Mouse (Mus musculus): ENCODE data around the gene Katnal1. TPM values are rescaled to one million over a fixed set of nuclear protein-coding genes. Genes with fewer than 3 reads are reported as not detected.

The Katnal1 gene
- polyA plus RNA-seq, 1 experiment: 1.2 TPM

- Histone ChIP-seq H3K27me3 (ENCODE audit: control insufficient read depth) (no peaks in the 10 kb centered on the region), H3K4me3 (replicated peaks) (no peak overlapping the region), H3K4me1 (ENCODE audit: control insufficient read depth) (peaks cover 74% of the 10 kb centered on the region), H3K9me3 (ENCODE audit: control insufficient read depth, low read length) (peaks cover 3% of the 10 kb centered on the region), H3K36me3 (ENCODE audit: control insufficient read depth) (peaks cover 92% of the 10 kb centered on the region)
- TF ChIP-seq TAL1 (IDR thresholded peaks at IDR 0.05; ENCODE audit: low read length) (no peak), GATA1 (IDR thresholded peaks at IDR 0.05; ENCODE audit: low read length) (no peak)
These were observed 20.7 kb downstream of the Katnal1 start for GRCm38 (mm10) chr5:148908191-148909056.

DNA sequence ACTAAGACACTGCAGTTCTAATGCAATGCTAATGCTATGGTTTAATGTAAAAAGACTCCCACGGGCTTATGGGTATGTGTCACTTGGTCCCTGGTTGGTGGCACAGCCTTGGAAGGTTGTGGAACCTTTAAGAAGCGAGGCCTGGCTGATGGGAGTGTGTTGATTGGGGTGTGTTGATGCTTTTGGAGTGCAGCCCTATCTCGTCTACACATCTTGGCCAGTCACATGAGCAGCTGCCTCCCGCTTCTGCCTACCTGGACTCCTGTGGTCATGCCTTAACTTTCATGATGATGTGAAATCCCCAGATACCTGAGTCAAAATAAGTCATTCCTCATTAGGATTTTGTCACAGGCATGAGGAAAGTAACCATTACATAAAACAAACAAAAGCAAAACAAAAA, 22.8 kb downstream of the Katnal1 start:
- Histone ChIP-seq H3K27me3 (ENCODE audit: control insufficient read depth) (no peaks in the 10 kb centered on the region), H3K9me3 (ENCODE audit: control insufficient read depth, low read length) (no peaks in the 10 kb centered on the region), H3K4me3 (replicated peaks) (no peak overlapping the region), H3K36me3 (ENCODE audit: control insufficient read depth) (peaks cover 90% of the 10 kb centered on the region), H3K4me1 (ENCODE audit: control insufficient read depth) (peaks cover 64% of the 10 kb centered on the region)
- TF ChIP-seq GATA1 (IDR thresholded peaks at IDR 0.05; ENCODE audit: low read length) (no peak; the same call in 1 of the 2 replicates), TAL1 (IDR thresholded peaks at IDR 0.05; ENCODE audit: low read length) (no peak)

- no peak for TF ChIP-seq GATA1 (IDR thresholded peaks at IDR 0.05; ENCODE audit: low read length)
- no peak for TF ChIP-seq TAL1 (IDR thresholded peaks at IDR 0.05; ENCODE audit: low read length)
- H3K9me3 ChIP-seq (ENCODE audit: control insufficient read depth, low read length): no peaks in the 10 kb centered on the region
- no peaks in the 10 kb centered on the region for H3K27me3 ChIP-seq (ENCODE audit: control insufficient read depth)
- H3K4me3 ChIP-seq (replicated peaks): no peak overlapping the region
- peaks cover 60% of the 10 kb centered on the region for H3K4me1 ChIP-seq (ENCODE audit: control insufficient read depth)
- peaks cover 88% of the 10 kb centered on the region for H3K36me3 ChIP-seq (ENCODE audit: control insufficient read depth)
These were observed 24.3 kb downstream of the Katnal1 start for GRCm38 (mm10) chr5:148904846-148905245.

DNA sequence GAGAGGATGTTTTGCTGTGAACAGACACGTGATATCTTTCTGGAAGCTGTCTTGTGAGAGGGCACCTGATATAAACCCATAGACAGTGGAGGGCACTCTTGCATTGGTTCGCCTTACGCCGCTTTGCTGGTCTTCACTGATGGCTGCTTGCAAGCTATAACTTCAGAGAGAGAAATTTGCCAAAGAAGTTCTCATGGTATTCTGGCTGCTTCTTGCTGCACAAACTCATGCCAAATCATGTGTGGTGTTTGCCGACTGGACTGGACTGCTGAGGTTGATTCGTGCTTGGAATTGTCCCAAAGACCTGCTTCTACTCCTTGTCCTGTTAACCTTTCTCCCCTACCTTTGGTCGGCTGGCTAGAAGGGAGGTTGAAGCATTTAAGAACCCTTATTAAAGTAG, 29.8 kb downstream of the Katnal1 start:
- H3K36me3 ChIP-seq (ENCODE audit: control insufficient read depth): peaks cover 76% of the 10 kb centered on the region
- peaks cover 67% of the 10 kb centered on the region for H3K4me1 ChIP-seq (ENCODE audit: control insufficient read depth)
- no peak overlapping the region for H3K4me3 ChIP-seq (replicated peaks)
- TF ChIP-seq TAL1 (IDR thresholded peaks at IDR 0.05; ENCODE audit: low read length) (no peak), GATA1 (IDR thresholded peaks at IDR 0.05; ENCODE audit: low read length) (no peak)
- no peaks in the 10 kb centered on the region for H3K27me3 ChIP-seq (ENCODE audit: control insufficient read depth)
- no peaks in the 10 kb centered on the region for H3K9me3 ChIP-seq (ENCODE audit: control insufficient read depth, low read length)

DNA sequence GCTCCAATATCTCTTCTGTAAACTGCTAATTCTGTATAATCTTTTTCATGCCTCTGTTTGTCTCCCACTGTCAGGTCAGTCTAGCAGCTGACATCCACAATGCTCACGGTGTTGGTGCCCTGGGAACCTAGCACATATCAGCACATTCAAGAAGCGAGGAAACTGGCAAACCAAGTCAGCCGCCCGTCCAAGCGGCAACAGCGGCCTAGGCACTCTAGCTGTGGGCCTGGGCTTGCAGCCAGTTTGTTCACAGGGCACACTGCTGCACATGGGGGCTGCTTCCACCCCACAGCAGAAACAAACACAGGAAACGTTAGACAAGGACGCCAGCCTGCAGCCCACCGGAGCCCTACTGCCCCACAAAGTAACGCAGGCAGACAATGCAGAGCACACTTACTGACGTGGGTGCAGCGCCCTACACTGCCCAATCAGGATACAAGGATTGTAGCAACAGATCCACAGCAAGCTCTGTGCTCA, 31.1 kb downstream of the Katnal1 start:
- TF ChIP-seq GATA1 (IDR thresholded peaks at IDR 0.05; ENCODE audit: low read length) (no peak), TAL1 (IDR thresholded peaks at IDR 0.05; ENCODE audit: low read length) (no peak)
- Histone ChIP-seq H3K27me3 (ENCODE audit: control insufficient read depth) (no peaks in the 10 kb centered on the region), H3K4me3 (replicated peaks) (peak overlapping the region; percentile 51), H3K36me3 (ENCODE audit: control insufficient read depth) (peaks cover 76% of the 10 kb centered on the region), H3K9me3 (ENCODE audit: control insufficient read depth, low read length) (no peaks in the 10 kb centered on the region), H3K4me1 (ENCODE audit: control insufficient read depth) (peaks cover 57% of the 10 kb centered on the region)

DNA sequence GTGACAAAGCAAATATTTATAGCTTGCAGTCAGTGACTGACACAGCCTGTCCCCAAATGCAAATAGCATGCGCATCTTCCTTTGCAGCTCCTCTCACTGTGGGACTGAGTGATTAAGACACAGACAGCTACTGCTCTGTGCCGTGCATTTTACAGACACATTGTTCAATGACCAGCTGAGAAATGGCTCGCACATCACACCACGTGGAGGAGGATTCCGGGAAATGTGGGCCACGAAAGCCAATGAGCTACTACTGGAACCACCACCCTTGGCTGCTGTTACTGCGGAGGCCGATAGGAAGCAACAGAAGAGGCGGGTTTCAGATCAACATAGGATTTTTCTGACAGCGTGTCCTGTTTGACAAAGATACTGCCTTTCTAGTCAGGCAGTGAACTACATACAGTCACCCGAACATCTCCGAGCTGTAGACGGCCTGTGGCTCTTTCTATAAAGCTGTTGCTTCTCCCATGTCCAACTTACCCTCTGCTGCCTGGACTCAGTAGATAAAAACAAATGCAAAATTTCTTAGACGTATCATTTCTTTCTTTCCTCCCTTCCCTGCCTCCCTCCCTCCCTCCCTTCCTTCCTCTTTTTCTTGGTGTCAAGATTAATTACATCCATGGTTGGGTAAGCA, 31.9 kb downstream of the Katnal1 start:
- H3K4me3 ChIP-seq (replicated peaks): peak overlapping the region; percentile 44
- no peaks in the 10 kb centered on the region for H3K9me3 ChIP-seq (ENCODE audit: control insufficient read depth, low read length)
- peaks cover 77% of the 10 kb centered on the region for H3K36me3 ChIP-seq (ENCODE audit: control insufficient read depth)
- no peaks in the 10 kb centered on the region for H3K27me3 ChIP-seq (ENCODE audit: control insufficient read depth)
- peaks cover 55% of the 10 kb centered on the region for H3K4me1 ChIP-seq (ENCODE audit: control insufficient read depth)
- TF ChIP-seq GATA1 (IDR thresholded peaks at IDR 0.05; ENCODE audit: low read length) (0 out of 2 replicates have a peak, but pooled peaks have one; percentile 8), TAL1 (IDR thresholded peaks at IDR 0.05; ENCODE audit: low read length) (peak; percentile 71)

DNA sequence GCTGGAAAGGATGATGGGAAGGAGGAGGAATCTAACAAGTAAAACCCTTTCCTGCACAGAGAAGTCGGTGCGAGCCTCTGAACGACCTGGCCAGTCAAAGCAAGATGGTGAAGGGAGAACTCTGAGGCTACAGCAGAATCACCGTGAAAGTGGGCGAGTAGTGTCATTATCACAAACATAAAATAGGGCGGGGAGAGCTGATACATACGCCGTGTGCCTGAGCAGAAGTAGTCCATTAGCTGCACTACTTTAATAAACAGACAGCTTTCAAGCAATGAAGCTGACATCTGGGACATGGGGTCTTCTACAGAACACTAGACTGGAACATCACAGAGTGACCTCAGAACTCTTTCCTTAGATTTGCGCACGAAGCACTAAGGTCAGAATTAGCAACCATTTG, 32.6 kb downstream of the Katnal1 start:
- Histone ChIP-seq H3K4me1 (ENCODE audit: control insufficient read depth) (peaks cover 55% of the 10 kb centered on the region), H3K9me3 (ENCODE audit: control insufficient read depth, low read length) (no peaks in the 10 kb centered on the region), H3K4me3 (replicated peaks) (peak overlapping the region; percentile 21), H3K27me3 (ENCODE audit: control insufficient read depth) (no peaks in the 10 kb centered on the region), H3K36me3 (ENCODE audit: control insufficient read depth) (peaks cover 78% of the 10 kb centered on the region)
- no peak for TF ChIP-seq TAL1 (IDR thresholded peaks at IDR 0.05; ENCODE audit: low read length)
- TF ChIP-seq GATA1 (IDR thresholded peaks at IDR 0.05; ENCODE audit: low read length): no peak

DNA sequence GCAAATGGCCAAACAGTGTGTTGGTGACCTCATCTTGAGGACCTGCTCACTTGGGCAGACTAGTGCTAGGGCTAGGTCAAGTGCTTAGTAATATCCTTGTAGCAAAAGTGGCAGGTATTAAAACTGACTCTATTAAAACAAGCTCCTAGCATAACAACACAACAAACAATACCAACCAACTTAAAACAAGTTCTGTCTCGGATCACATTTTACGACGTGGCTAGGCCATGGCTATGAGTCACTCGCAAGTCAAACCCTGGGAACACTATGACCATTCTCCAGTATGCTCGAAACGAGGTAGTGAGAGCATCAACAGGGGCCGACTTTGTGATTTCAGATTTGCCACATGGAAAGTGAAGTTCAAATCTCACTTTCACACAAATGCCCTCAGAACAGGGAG, 33.3 kb downstream of the Katnal1 start:
- Histone ChIP-seq H3K27me3 (ENCODE audit: control insufficient read depth) (no peaks in the 10 kb centered on the region), H3K4me3 (replicated peaks) (no peak overlapping the region), H3K9me3 (ENCODE audit: control insufficient read depth, low read length) (no peaks in the 10 kb centered on the region), H3K4me1 (ENCODE audit: control insufficient read depth) (peaks cover 55% of the 10 kb centered on the region), H3K36me3 (ENCODE audit: control insufficient read depth) (peaks cover 78% of the 10 kb centered on the region)
- TF ChIP-seq GATA1 (IDR thresholded peaks at IDR 0.05; ENCODE audit: low read length): no peak
- no peak for TF ChIP-seq TAL1 (IDR thresholded peaks at IDR 0.05; ENCODE audit: low read length)

DNA sequence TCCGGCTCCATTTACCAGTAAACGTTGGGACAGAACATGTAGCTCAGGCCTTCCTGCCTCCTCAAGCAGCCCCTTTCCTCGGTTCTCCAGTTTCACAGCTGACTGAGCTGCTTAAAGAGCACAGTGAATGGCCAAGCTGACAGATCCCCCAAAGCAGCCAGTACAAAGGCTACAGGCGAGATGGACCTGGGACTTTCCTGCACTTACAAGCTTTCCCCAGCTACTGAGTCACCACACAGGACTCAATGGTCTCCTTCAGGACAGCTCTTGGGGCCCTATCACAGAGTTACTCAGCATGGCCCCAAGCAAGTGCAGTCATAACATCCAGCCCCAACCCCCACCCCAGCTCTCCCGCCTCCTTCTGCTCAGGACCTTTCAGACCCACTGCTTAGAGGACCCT, 34.1 kb downstream of the Katnal1 start:
- Histone ChIP-seq H3K36me3 (ENCODE audit: control insufficient read depth) (peaks cover 81% of the 10 kb centered on the region), H3K4me1 (ENCODE audit: control insufficient read depth) (peaks cover 59% of the 10 kb centered on the region), H3K9me3 (ENCODE audit: control insufficient read depth, low read length) (peaks cover 2% of the 10 kb centered on the region)

More for the DNA sequence above, 34.1 kb downstream of the Katnal1 start:
- Histone ChIP-seq H3K4me3 (replicated peaks) (no peak overlapping the region), H3K27me3 (ENCODE audit: control insufficient read depth) (no peaks in the 10 kb centered on the region)
- TF ChIP-seq TAL1 (IDR thresholded peaks at IDR 0.05; ENCODE audit: low read length): no peak
- TF ChIP-seq GATA1 (IDR thresholded peaks at IDR 0.05; ENCODE audit: low read length): no peak

Data from erythroblast, embryonic 14.5 days (primary cell).